Mouse (Mus musculus): ENCODE results near the gene Zfp276. TPM values are rescaled to one million over a fixed set of nuclear protein-coding genes. Genes with fewer than 3 reads are reported as not detected.
"Not testable (repeated sequence)": the region's sequence is repeated elsewhere in the genome, so short reads cannot be mapped to it uniquely, and the experiment has no call there.

Gene Zfp276
- polyA plus RNA-seq, 1 experiment, result 12.1 TPM

DNA sequence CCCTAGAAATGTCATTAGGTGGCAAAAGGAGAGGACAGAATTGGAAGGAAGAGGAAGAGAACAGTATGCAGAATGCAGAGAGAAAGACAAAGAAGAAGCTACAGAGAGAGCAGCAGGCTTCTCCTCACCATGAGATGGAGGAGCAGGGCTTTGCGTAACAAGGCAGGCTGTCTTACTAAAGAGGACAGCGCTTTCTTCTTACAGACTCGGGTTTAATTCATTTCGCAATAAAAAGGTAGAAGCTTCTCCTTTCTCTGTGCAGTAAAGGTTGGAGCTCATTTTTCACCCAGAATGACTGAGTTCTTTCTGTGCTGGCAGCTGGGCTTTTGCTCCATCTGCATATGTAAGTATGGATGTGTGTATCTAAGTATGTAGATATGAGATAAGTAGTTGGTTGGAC, 25.8 kb downstream of the Zfp276 start:
- Histone ChIP-seq H3K4me3 (no peak overlapping the region), H3K36me3 (ENCODE audit: control insufficient read depth, insufficient read depth) (no peaks in the 10 kb centered on the region), H3K4me2 (ENCODE audit: low read depth) (no peak overlapping the region), H3ac (ENCODE audit: control insufficient read depth, insufficient read length) (no peak overlapping the region), H3K27me3 (ENCODE audit: control insufficient read depth, insufficient read depth, insufficient read length) (no peaks in the 10 kb centered on the region), H3K79me2 (ENCODE audit: control insufficient read depth, insufficient read depth) (no peaks in the 10 kb centered on the region)
- TF ChIP-seq CEBPB (IDR thresholded peaks at IDR 0.05; ENCODE audit: insufficient read depth, poor library complexity, severe bottlenecking), result no peak

GRCm38 (mm10) chr8:123280302-123281094, 26.5 kb downstream of the Zfp276 start:
- H3K36me3 ChIP-seq (ENCODE audit: control insufficient read depth, insufficient read depth), result no peaks in the 10 kb centered on the region
- no peak overlapping the region for H3K4me2 ChIP-seq (ENCODE audit: low read depth)
- H3K27me3 ChIP-seq (ENCODE audit: control insufficient read depth, insufficient read depth, insufficient read length), result no peaks in the 10 kb centered on the region
- TF ChIP-seq USF1 (IDR thresholded peaks at IDR 0.05; ENCODE audit: low read depth) (no peak), TCF12 (IDR thresholded peaks at IDR 0.05; ENCODE audit: insufficient read depth, poor library complexity, severe bottlenecking) (no peak), E2F4 (IDR thresholded peaks at IDR 0.05; ENCODE audit: insufficient read depth) (no peak), SRF (IDR thresholded peaks at IDR 0.05; ENCODE audit: control insufficient read depth, insufficient read length, low read depth) (no peak), MAX (IDR thresholded peaks at IDR 0.05; ENCODE audit: low read depth) (no peak), MYOD1 (IDR thresholded peaks at IDR 0.05; ENCODE audit: control insufficient read depth in 1 of 3, insufficient read length in 2 of 3, low read depth in 2 of 3) (no peak), TCF3 (IDR thresholded peaks at IDR 0.05; ENCODE audit: insufficient read length, low read depth) (no peak), POLR2A (IDR thresholded peaks at IDR 0.05; ENCODE audit: insufficient read length, low read depth) (no peak), CEBPB (IDR thresholded peaks at IDR 0.05; ENCODE audit: insufficient read depth, poor library complexity, severe bottlenecking) (no peak), MYOG (IDR thresholded peaks at IDR 0.05; ENCODE audit: control insufficient read depth in 1 of 3, insufficient read depth in 1 of 3, insufficient read length in 2 of 3, low read depth in 2 of 3) (no peak)
- no peak overlapping the region for H3K4me3 ChIP-seq
- H3K79me2 ChIP-seq (ENCODE audit: control insufficient read depth, insufficient read depth), result no peaks in the 10 kb centered on the region
- H3ac ChIP-seq (ENCODE audit: control insufficient read depth, insufficient read length), result no peak overlapping the region

- H3K36me3 ChIP-seq (ENCODE audit: control insufficient read depth, insufficient read depth); H3ac ChIP-seq (ENCODE audit: control insufficient read depth, insufficient read length); H3K4me3 ChIP-seq; H3K27me3 ChIP-seq (ENCODE audit: control insufficient read depth, insufficient read depth, insufficient read length); H3K79me2 ChIP-seq (ENCODE audit: control insufficient read depth, insufficient read depth); H3K4me2 ChIP-seq (ENCODE audit: low read depth): not testable (repeated sequence)
Measured at GRCm38 (mm10) chr8:123282994-123283393, 29.0 kb downstream of the Zfp276 start.

- Histone ChIP-seq H3K36me3 (ENCODE audit: control insufficient read depth, insufficient read depth) (no peaks in the 10 kb centered on the region), H3K79me2 (ENCODE audit: control insufficient read depth, insufficient read depth) (no peaks in the 10 kb centered on the region), H3K4me2 (ENCODE audit: low read depth) (no peak overlapping the region), H3ac (ENCODE audit: control insufficient read depth, insufficient read length) (no peak overlapping the region), H3K4me3 (no peak overlapping the region), H3K27me3 (ENCODE audit: control insufficient read depth, insufficient read depth, insufficient read length) (no peaks in the 10 kb centered on the region)
- no peak for TF ChIP-seq POLR2AphosphoS2 (IDR thresholded peaks at IDR 0.05; ENCODE audit: insufficient read length, low read depth)
- no peak for TF ChIP-seq TCF3 (IDR thresholded peaks at IDR 0.05; ENCODE audit: insufficient read length, low read depth)
- TF ChIP-seq MAX (IDR thresholded peaks at IDR 0.05; ENCODE audit: low read depth), result no peak
- TF ChIP-seq MYOD1 (IDR thresholded peaks at IDR 0.05; ENCODE audit: control insufficient read depth in 1 of 3, insufficient read length in 2 of 3, low read depth in 2 of 3), result no peak
- no peak for TF ChIP-seq USF1 (IDR thresholded peaks at IDR 0.05; ENCODE audit: low read depth)
- no peak for TF ChIP-seq SRF (IDR thresholded peaks at IDR 0.05; ENCODE audit: control insufficient read depth, insufficient read length, low read depth)
- TF ChIP-seq TCF12 (IDR thresholded peaks at IDR 0.05; ENCODE audit: insufficient read depth, poor library complexity, severe bottlenecking), result no peak
- no peak for TF ChIP-seq CEBPB (IDR thresholded peaks at IDR 0.05; ENCODE audit: insufficient read depth, poor library complexity, severe bottlenecking)
- no peak for TF ChIP-seq POLR2A (IDR thresholded peaks at IDR 0.05; ENCODE audit: insufficient read length, low read depth)
- TF ChIP-seq MYOG (IDR thresholded peaks at IDR 0.05; ENCODE audit: control insufficient read depth in 1 of 3, insufficient read depth in 1 of 3, insufficient read length in 2 of 3, low read depth in 2 of 3), result no peak
- TF ChIP-seq E2F4 (IDR thresholded peaks at IDR 0.05; ENCODE audit: insufficient read depth), result no peak
- TF ChIP-seq REST (IDR thresholded peaks at IDR 0.05; ENCODE audit: insufficient read depth, insufficient read length), result no peak
Measured at GRCm38 (mm10) chr8:123283991-123284390, 30.0 kb downstream of the Zfp276 start.

GRCm38 (mm10) chr8:123284493-123284892, 30.5 kb downstream of the Zfp276 start:
- H3K79me2 ChIP-seq (ENCODE audit: control insufficient read depth, insufficient read depth), result no peaks in the 10 kb centered on the region
- TF ChIP-seq MAX (IDR thresholded peaks at IDR 0.05; ENCODE audit: low read depth), result no peak
- no peak for TF ChIP-seq E2F4 (IDR thresholded peaks at IDR 0.05; ENCODE audit: insufficient read depth)
- no peak for TF ChIP-seq REST (IDR thresholded peaks at IDR 0.05; ENCODE audit: insufficient read depth, insufficient read length)
- no peak for TF ChIP-seq CEBPB (IDR thresholded peaks at IDR 0.05; ENCODE audit: insufficient read depth, poor library complexity, severe bottlenecking)
- TF ChIP-seq POLR2AphosphoS2 (IDR thresholded peaks at IDR 0.05; ENCODE audit: insufficient read length, low read depth), result no peak
- no peak for TF ChIP-seq USF1 (IDR thresholded peaks at IDR 0.05; ENCODE audit: low read depth)
- no peak for TF ChIP-seq MYOG (IDR thresholded peaks at IDR 0.05; ENCODE audit: control insufficient read depth in 1 of 3, insufficient read depth in 1 of 3, insufficient read length in 2 of 3, low read depth in 2 of 3)
- TF ChIP-seq SRF (IDR thresholded peaks at IDR 0.05; ENCODE audit: control insufficient read depth, insufficient read length, low read depth), result no peak
- TF ChIP-seq MYOD1 (IDR thresholded peaks at IDR 0.05; ENCODE audit: control insufficient read depth in 1 of 3, insufficient read length in 2 of 3, low read depth in 2 of 3), result no peak
- no peak for TF ChIP-seq TCF3 (IDR thresholded peaks at IDR 0.05; ENCODE audit: insufficient read length, low read depth)
- no peak for TF ChIP-seq POLR2A (IDR thresholded peaks at IDR 0.05; ENCODE audit: insufficient read length, low read depth)
- TF ChIP-seq TCF12 (IDR thresholded peaks at IDR 0.05; ENCODE audit: insufficient read depth, poor library complexity, severe bottlenecking), result no peak
- no peak overlapping the region for H3ac ChIP-seq (ENCODE audit: control insufficient read depth, insufficient read length)
- H3K27me3 ChIP-seq (ENCODE audit: control insufficient read depth, insufficient read depth, insufficient read length), result no peaks in the 10 kb centered on the region
- no peak overlapping the region for H3K4me2 ChIP-seq (ENCODE audit: low read depth)
- H3K4me3 ChIP-seq, result no peak overlapping the region
- H3K36me3 ChIP-seq (ENCODE audit: control insufficient read depth, insufficient read depth), result no peaks in the 10 kb centered on the region

Measured in myocyte (in vitro differentiated cells).